Mouse (Mus musculus) intestine, postnatal 0 days (tissue): Measurements from ENCODE around the gene Cd247. TPM values are rescaled to one million over a fixed set of nuclear protein-coding genes. Genes with fewer than 3 reads are reported as not detected.

ENCODE experiments used
- ATAC-seq: fragments of 200-750 bp; cut with Nextera tagmentation; 2 replicates; pipeline ENCODE4 v1.8.0; 2017; ENCODE audit warnings: mild to moderate bottlenecking, moderate TSS enrichment, moderate library complexity
- H3K27ac ChIP-seq: fragments of 300-500 bp; sonication (generic); 2 replicates; pipeline ENCODE4 v1.5.1; 2014; ENCODE audit warnings: mild to moderate bottlenecking, low read depth, low read length, moderate library complexity
- H3K27me3 ChIP-seq: fragments of 300-500 bp; sonication (generic); replicated peaks from 2 replicates; pipeline ENCODE4 v1.6.1; 2014; ENCODE audit warnings: low read length, mixed read lengths; ENCODE audit not compliant: control insufficient read depth, insufficient read depth
- H3K36me3 ChIP-seq: fragments of 300-500 bp; sonication (generic); 2 replicates; pipeline ENCODE4 v1.6.1; 2014; ENCODE audit warnings: mild to moderate bottlenecking, moderate library complexity; ENCODE audit not compliant: control insufficient read depth, insufficient read depth
- H3K4me1 ChIP-seq: fragments of 300-500 bp; sonication (generic); replicated peaks from 2 replicates; pipeline ENCODE4 v1.6.1; 2014; ENCODE audit warnings: antibody characterized with exemption, low read length, mixed read lengths; ENCODE audit not compliant: control insufficient read depth, insufficient read depth
- H3K4me2 ChIP-seq: fragments of 300-500 bp; sonication (generic); replicated peaks from 2 replicates; pipeline ENCODE4 v1.6.1; 2014; ENCODE audit warnings: low read depth, mild to moderate bottlenecking, moderate library complexity
- H3K4me3 ChIP-seq: fragments of 300-500 bp; sonication (generic); 2 replicates; pipeline ENCODE4 v1.5.1; 2014; ENCODE audit warnings: low read depth, low read length
- H3K9ac ChIP-seq: fragments of 300-500 bp; sonication (generic); 2 replicates; pipeline ENCODE4 v1.6.1; 2014; ENCODE audit warnings: mild to moderate bottlenecking, low read depth, low read length
- H3K9me3 ChIP-seq: fragments of 300-500 bp; sonication (generic); 2 replicates; pipeline ENCODE4 v1.6.1; 2016; ENCODE audit warnings: mixed run types; ENCODE audit not compliant: control insufficient read depth
- CTCF ChIP-seq: sonication (generic); IDR thresholded peaks from 2 replicates; pipeline ENCODE4 v1.5.1; 2016; ENCODE audit warnings: low read depth, mild to moderate bottlenecking, control low read depth, antibody characterized with exemption, moderate library complexity
- WGBS: fragments of 180-500 bp; shearing (Covaris S2); extraction: QIAGEN DNeasy Blood & Tissue Kit; methylation state at CpG from one replicate; pipeline ENCODE4 v1.1.7; 2014; 5-methylcytosine and 5-hydroxymethylcytosine counted together
- polyA plus RNA-seq: library from polyadenylated mRNA; unstranded; fragments of >200 nt; fragmentation: Nextera tagmentation; extraction: Ambion mirVana; gene quantifications from 2 replicates; pipeline ENCODE4 v1.2.1, GENCODE M21; 2015

Gene Cd247
- polyA plus RNA-seq, 1 experiment from 2014 or later = 0.50 TPM

- no peaks in the 10 kb centered on the region for H3K9me3 ChIP-seq
- no peak overlapping the region for H3K9ac ChIP-seq
- no peaks in the 10 kb centered on the region for H3K4me1 ChIP-seq
- 0 out of 2 replicates have a peak overlapping the region, but pooled peaks have one; percentile 16 for H3K4me3 ChIP-seq
- H3K27ac ChIP-seq = no peak overlapping the region
- peak overlapping the region; percentile 51 for H3K4me2 ChIP-seq
- H3K36me3 ChIP-seq = peaks cover 16% of the 10 kb centered on the region; the same call in 1 of the 2 replicates
- WGBS = 45% methylated on average over 9 of the region's 9 CpGs
- no peak for TF ChIP-seq CTCF
- ATAC-seq = no peak
- no peaks in the 10 kb centered on the region for H3K27me3 ChIP-seq
These were observed 16.5 kb upstream of the Cd247 start for GRCm38 (mm10) chr1:165771998-165772397.

- Histone ChIP-seq H3K4me1 (no peaks in the 10 kb centered on the region), H3K4me3 (no peak overlapping the region), H3K9ac (no peak overlapping the region), H3K27me3 (no peaks in the 10 kb centered on the region), H3K4me2 (peak overlapping the region; percentile 38), H3K9me3 (no peaks in the 10 kb centered on the region), H3K27ac (no peak overlapping the region), H3K36me3 (peaks cover 11% of the 10 kb centered on the region; the same call in 1 of the 2 replicates)
- 37% methylated on average over 19 of the region's 19 CpGs for WGBS
- ATAC-seq = no peak
- peak; percentile 80 for TF ChIP-seq CTCF
These were observed 12.8 kb upstream of the Cd247 start for GRCm38 (mm10) chr1:165775518-165776294.

DNA sequence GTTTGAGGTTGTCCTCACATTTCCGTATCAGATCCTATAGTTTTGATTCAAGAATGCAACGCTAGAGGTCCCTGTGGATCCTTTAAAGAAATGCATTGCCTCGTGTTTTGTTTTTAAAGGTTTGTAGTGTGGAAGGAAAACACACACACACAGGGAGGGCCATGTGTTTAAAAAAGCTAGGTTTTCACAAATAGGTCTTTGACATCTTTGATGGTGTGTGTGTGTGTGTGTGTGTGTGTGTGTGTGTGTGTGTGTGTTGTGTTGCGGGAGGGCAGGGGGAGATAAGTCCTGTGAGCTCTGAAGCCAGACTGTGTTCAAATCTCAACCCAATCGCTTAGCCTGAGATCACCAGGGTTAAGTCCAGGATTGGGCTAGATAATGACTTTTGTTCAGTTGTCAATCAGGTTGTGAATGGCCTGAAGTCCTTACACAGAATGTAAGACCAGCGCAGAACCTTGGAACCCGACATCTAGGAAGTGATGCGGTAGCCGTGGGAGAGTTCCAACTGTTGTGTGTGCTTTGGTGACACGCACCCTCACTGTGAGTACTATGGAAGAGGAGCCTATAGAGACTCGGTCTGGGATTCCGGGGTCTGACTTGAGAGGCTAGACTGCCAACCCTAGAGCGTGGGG is 8.4 kb upstream of the Cd247 start:
- Histone ChIP-seq H3K4me1 (no peaks in the 10 kb centered on the region), H3K9ac (no peak overlapping the region), H3K27me3 (0 out of 2 replicates have a peak, but pooled peaks cover 5% of the 10 kb centered on the region), H3K9me3 (no peaks in the 10 kb centered on the region), H3K4me2 (peak overlapping the region; percentile 71), H3K27ac (no peak overlapping the region), H3K4me3 (peak overlapping the region; percentile 37), H3K36me3 (no peaks in the 10 kb centered on the region)
- TF ChIP-seq CTCF = peak; percentile 66
- ATAC-seq = peak; percentile 55
- 6% methylated on average over 13 of the region's 13 CpGs for WGBS

- Histone ChIP-seq H3K36me3 (no peaks in the 10 kb centered on the region), H3K27me3 (0 out of 2 replicates have a peak, but pooled peaks cover 5% of the 10 kb centered on the region), H3K9ac (no peak overlapping the region), H3K9me3 (no peaks in the 10 kb centered on the region), H3K4me1 (no peaks in the 10 kb centered on the region), H3K27ac (no peak overlapping the region), H3K4me3 (peak overlapping the region; percentile 37), H3K4me2 (peak overlapping the region; percentile 71)
- TF ChIP-seq CTCF = peak; percentile 89
- ATAC-seq = peak; percentile 54; the same call in 1 of the 2 replicates
- WGBS = 12% methylated on average over 20 of the region's 20 CpGs
These were observed 7.8 kb upstream of the Cd247 start for GRCm38 (mm10) chr1:165780586-165781111.

GRCm38 (mm10) chr1:165781426-165781825 is 7.1 kb upstream of the Cd247 start:
- TF ChIP-seq CTCF = no peak
- no peak overlapping the region for H3K4me2 ChIP-seq
- H3K27ac ChIP-seq = no peak overlapping the region
- H3K4me3 ChIP-seq = no peak overlapping the region
- H3K9me3 ChIP-seq = no peaks in the 10 kb centered on the region
- H3K4me1 ChIP-seq = no peaks in the 10 kb centered on the region
- no peaks in the 10 kb centered on the region for H3K36me3 ChIP-seq
- 0 out of 2 replicates have a peak, but pooled peaks cover 5% of the 10 kb centered on the region for H3K27me3 ChIP-seq
- H3K9ac ChIP-seq = no peak overlapping the region
- 89% methylated on average over 9 of the region's 9 CpGs for WGBS
- ATAC-seq = no peak

DNA sequence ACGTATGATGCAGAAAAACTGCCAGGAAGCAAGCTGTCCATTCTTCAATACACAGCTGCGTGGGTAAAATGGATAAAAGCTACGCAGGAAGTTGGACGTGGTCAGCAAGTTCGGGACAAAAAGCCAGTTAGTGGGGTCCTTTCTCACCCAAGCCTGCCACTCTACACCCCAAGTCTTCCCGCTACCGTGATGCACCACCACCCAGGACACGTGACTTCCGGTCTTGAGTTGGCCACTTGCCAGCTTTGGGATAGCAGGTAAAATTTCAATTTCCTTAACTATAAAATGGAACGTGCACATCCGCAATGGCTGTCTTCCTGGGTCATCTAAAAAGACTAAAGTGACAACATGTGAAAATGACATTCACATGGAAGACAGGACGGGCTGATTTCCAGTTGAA is 6.6 kb upstream of the Cd247 start:
- Histone ChIP-seq H3K27ac (no peak overlapping the region), H3K4me2 (no peak overlapping the region), H3K9ac (no peak overlapping the region), H3K9me3 (no peaks in the 10 kb centered on the region), H3K36me3 (no peaks in the 10 kb centered on the region), H3K4me3 (no peak overlapping the region), H3K4me1 (no peaks in the 10 kb centered on the region), H3K27me3 (0 out of 2 replicates have a peak, but pooled peaks cover 5% of the 10 kb centered on the region)
- 80% methylated on average over 12 of the region's 12 CpGs for whole genome bisulfite sequencing
- ATAC-seq = no peak
- no peak for TF ChIP-seq CTCF
